ENCODE assay signal across 8 mouse cellular contexts in genomic region chr4:43038567-43039495, GRCm38 (mm10). TPM values are rescaled to one million over a fixed set of nuclear protein-coding genes. Genes with fewer than 3 reads are reported as not detected.
DNase-seq lines count a peak whose midpoint lies in the region; ATAC-seq lines count a peak whose summit lies in the region.

No protein-coding gene starts in this region.

- DNase-seq in heart, adult 11 months: peak; percentile 97
- DNase-seq in heart, adult 8-10 months (ENCODE audit: low spot score): no peak
- DNase-seq in adrenal gland, adult 2 months: peak; percentile 91
- no peak for DNase-seq in intestine, embryonic 14.5 days (ENCODE audit: low spot score)
- no peak for DNase-seq in embryo, embryonic 10.5 days (ENCODE audit: low spot score)

- no peaks in the 10 kb centered on the region for H3K9me3 ChIP-seq in forebrain, embryonic 15.5 days
- no peaks in the 10 kb centered on the region for H3K9me3 ChIP-seq in intestine, embryonic 14.5 days (ENCODE audit: control insufficient read depth, low read length)
- H3K9me3 ChIP-seq in limb, embryonic 15.5 days: no peaks in the 10 kb centered on the region
- no peaks in the 10 kb centered on the region for H3K9me3 ChIP-seq in neural tube, embryonic 12.5 days

- H3K4me3 ChIP-seq in forebrain, embryonic 15.5 days: peak overlapping the region; percentile 81
- H3K4me3 ChIP-seq in intestine, embryonic 14.5 days (ENCODE audit: low read depth, low read length): peak overlapping the region; percentile 64
- peak overlapping the region; percentile 71 for H3K4me3 ChIP-seq in limb, embryonic 15.5 days
- H3K4me3 ChIP-seq in neural tube, embryonic 12.5 days: peak overlapping the region; percentile 76

- no peaks in the 10 kb centered on the region for H3K27me3 ChIP-seq in forebrain, embryonic 15.5 days
- no peaks in the 10 kb centered on the region for H3K27me3 ChIP-seq in intestine, embryonic 14.5 days (replicated peaks; ENCODE audit: control insufficient read depth, insufficient read depth, low read length)
- H3K27me3 ChIP-seq in limb, embryonic 15.5 days: no peaks in the 10 kb centered on the region
- H3K27me3 ChIP-seq in neural tube, embryonic 12.5 days (replicated peaks): no peaks in the 10 kb centered on the region

- peaks cover 30% of the 10 kb centered on the region for H3K36me3 ChIP-seq in forebrain, embryonic 15.5 days
- peaks cover 22% of the 10 kb centered on the region for H3K36me3 ChIP-seq in intestine, embryonic 14.5 days (ENCODE audit: control insufficient read depth, insufficient read depth, low read length)
- H3K36me3 ChIP-seq in limb, embryonic 15.5 days: peaks cover 29% of the 10 kb centered on the region
- peaks cover 34% of the 10 kb centered on the region for H3K36me3 ChIP-seq in neural tube, embryonic 12.5 days

- peaks cover 41% of the 10 kb centered on the region for H3K4me1 ChIP-seq in forebrain, embryonic 15.5 days
- H3K4me1 ChIP-seq in intestine, embryonic 14.5 days (replicated peaks; ENCODE audit: control insufficient read depth, insufficient read depth, low read length): peaks cover 10% of the 10 kb centered on the region
- peaks cover 24% of the 10 kb centered on the region for H3K4me1 ChIP-seq in limb, embryonic 15.5 days
- H3K4me1 ChIP-seq in neural tube, embryonic 12.5 days: peaks cover 39% of the 10 kb centered on the region

- WGBS in forebrain, embryonic 15.5 days: 57% methylated on average over 15 of the region's 15 CpGs
- WGBS in intestine, embryonic 14.5 days: 46% methylated on average over 15 of the region's 15 CpGs
- 47% methylated on average over 15 of the region's 15 CpGs for WGBS in limb, embryonic 15.5 days
- WGBS in neural tube, embryonic 12.5 days: 60% methylated on average over 15 of the region's 15 CpGs

- H3K9ac ChIP-seq in forebrain, embryonic 15.5 days (replicated peaks): peak overlapping the region; percentile 62
- peak overlapping the region; percentile 58 for H3K9ac ChIP-seq in intestine, embryonic 14.5 days (ENCODE audit: low read length)
- H3K9ac ChIP-seq in limb, embryonic 15.5 days: peak overlapping the region; percentile 35; the same call in 1 of the 2 replicates
- H3K9ac ChIP-seq in neural tube, embryonic 12.5 days: peak overlapping the region; percentile 87

- no peak for ATAC-seq in forebrain, embryonic 15.5 days (replicated peaks)
- no peak for ATAC-seq in intestine, embryonic 14.5 days (replicated peaks; ENCODE audit: low FRiP score, low TSS enrichment, low read depth)
- no peak for ATAC-seq in limb, embryonic 15.5 days (ENCODE audit: insufficient number of reproducible peaks, low FRiP score, low TSS enrichment, low read depth)
- no peak for ATAC-seq in neural tube, embryonic 12.5 days (ENCODE audit: low FRiP score, low read depth)

- 0 out of 2 replicates have a peak overlapping the region, but pooled peaks have one; percentile 78 for H3K27ac ChIP-seq in forebrain, embryonic 15.5 days (replicated peaks)
- no peak overlapping the region for H3K27ac ChIP-seq in intestine, embryonic 14.5 days (ENCODE audit: low read depth)
- peak overlapping the region; percentile 88 for H3K27ac ChIP-seq in limb, embryonic 15.5 days
- no peak overlapping the region for H3K27ac ChIP-seq in neural tube, embryonic 12.5 days

- peak overlapping the region; percentile 71 for H3K4me2 ChIP-seq in forebrain, embryonic 15.5 days (replicated peaks)
- H3K4me2 ChIP-seq in intestine, embryonic 14.5 days (ENCODE audit: low read length): peak overlapping the region; percentile 74
- H3K4me2 ChIP-seq in limb, embryonic 15.5 days: peak overlapping the region; percentile 75
- H3K4me2 ChIP-seq in neural tube, embryonic 12.5 days (replicated peaks): peak overlapping the region; percentile 88

RNA-seq across cellular contexts. Expression of gene Fam214b, which starts 7.2 kb away (rescaled TPM):
- 10 to 100 TPM; 25.7 to 34.1 (median 30.1) TPM for total RNA-seq in heart, adult 8-10 months (2022)
- 10 to 100 TPM; 51.5 TPM for total RNA-seq in adrenal gland, adult 2 months (2021)
- polyA plus RNA-seq in adrenal gland, adult 2 months (2012; rRNA removed): 42.1 and 43.5 TPM in 2 replicates
- polyA plus RNA-seq in forebrain, embryonic 15.5 days (2015; fragmentation: Nextera tagmentation; extraction: Ambion mirVana): 44.8 and 45.3 TPM in 2 replicates
- polyA plus RNA-seq in intestine, embryonic 14.5 days (2014; fragmentation: Nextera tagmentation; extraction: Ambion mirVana): 5.1 and 7.1 TPM in 2 replicates
- 14.4 and 14.9 TPM in 2 replicates for polyA plus RNA-seq in limb, embryonic 15.5 days (2015; fragmentation: Nextera tagmentation; extraction: Ambion mirVana)
- 33.8 and 36.2 TPM in 2 replicates for polyA plus RNA-seq in neural tube, embryonic 12.5 days (2016; fragmentation: Nextera tagmentation; extraction: Ambion mirVana)

RNA-seq across cellular contexts. Expression of gene Stoml2, which starts 7.3 kb away (rescaled TPM):
- 100 to 1,000 TPM; 104 to 110 (median 108) TPM for total RNA-seq in heart, adult 8-10 months (2022)
- total RNA-seq in adrenal gland, adult 2 months (2021): 100 to 1,000 TPM; 227 to 252 TPM
- 192 and 291 TPM in 2 replicates for polyA plus RNA-seq in adrenal gland, adult 2 months (2012; rRNA removed)
- 259 and 263 TPM in 2 replicates for polyA plus RNA-seq in forebrain, embryonic 15.5 days (2015; fragmentation: Nextera tagmentation; extraction: Ambion mirVana)
- 332 and 361 TPM in 2 replicates for polyA plus RNA-seq in intestine, embryonic 14.5 days (2014; fragmentation: Nextera tagmentation; extraction: Ambion mirVana)
- polyA plus RNA-seq in limb, embryonic 15.5 days (2015; fragmentation: Nextera tagmentation; extraction: Ambion mirVana): 286 and 303 TPM in 2 replicates
- polyA plus RNA-seq in neural tube, embryonic 12.5 days (2016; fragmentation: Nextera tagmentation; extraction: Ambion mirVana): 251 and 257 TPM in 2 replicates

RNA-seq across cellular contexts. Expression of gene Pigo, which starts 13.2 kb away (rescaled TPM):
- total RNA-seq in heart, adult 8-10 months (2022): 10 to 100 TPM; 19.6 to 27.4 (median 23.6) TPM
- 10 to 100 TPM; 16.5 to 20.2 TPM for total RNA-seq in adrenal gland, adult 2 months (2021)
- 21.3 and 25.4 TPM in 2 replicates for polyA plus RNA-seq in adrenal gland, adult 2 months (2012; rRNA removed)
- 23.2 and 23.8 TPM in 2 replicates for polyA plus RNA-seq in forebrain, embryonic 15.5 days (2015; fragmentation: Nextera tagmentation; extraction: Ambion mirVana)
- 21.7 and 22.6 TPM in 2 replicates for polyA plus RNA-seq in intestine, embryonic 14.5 days (2014; fragmentation: Nextera tagmentation; extraction: Ambion mirVana)
- 22.7 and 23.1 TPM in 2 replicates for polyA plus RNA-seq in limb, embryonic 15.5 days (2015; fragmentation: Nextera tagmentation; extraction: Ambion mirVana)
- 24.5 and 25.2 TPM in 2 replicates for polyA plus RNA-seq in neural tube, embryonic 12.5 days (2016; fragmentation: Nextera tagmentation; extraction: Ambion mirVana)

RNA-seq across cellular contexts. Expression of gene Unc13b, which starts 19.9 kb away (rescaled TPM):
- total RNA-seq in heart, adult 8-10 months (2022): 10 to 100 TPM in 3 of 4 experiments, 1 to 10 TPM in 1; 7.7 to 11.7 (median 10.1) TPM
- total RNA-seq in adrenal gland, adult 2 months (2021): 10 to 100 TPM; 10.6 to 11.1 TPM
- 6.0 and 8.6 TPM in 2 replicates for polyA plus RNA-seq in adrenal gland, adult 2 months (2012; rRNA removed)
- 17.9 and 18.7 TPM in 2 replicates for polyA plus RNA-seq in forebrain, embryonic 15.5 days (2015; fragmentation: Nextera tagmentation; extraction: Ambion mirVana)
- 10.0 and 10.2 TPM in 2 replicates for polyA plus RNA-seq in intestine, embryonic 14.5 days (2014; fragmentation: Nextera tagmentation; extraction: Ambion mirVana)
- polyA plus RNA-seq in limb, embryonic 15.5 days (2015; fragmentation: Nextera tagmentation; extraction: Ambion mirVana): 2.7 and 2.9 TPM in 2 replicates
- polyA plus RNA-seq in neural tube, embryonic 12.5 days (2016; fragmentation: Nextera tagmentation; extraction: Ambion mirVana): 19.1 and 22.4 TPM in 2 replicates

RNA-seq across cellular contexts. Expression of gene Fancg, which starts 28.5 kb away (rescaled TPM):
- total RNA-seq in heart, adult 8-10 months (2022): 1 to 10 TPM; 1.7 to 2.8 (median 2.2) TPM
- 1 to 10 TPM; 7.7 to 8.9 TPM for total RNA-seq in adrenal gland, adult 2 months (2021)
- polyA plus RNA-seq in adrenal gland, adult 2 months (2012; rRNA removed): 10.8 and 13.5 TPM in 2 replicates
- polyA plus RNA-seq in forebrain, embryonic 15.5 days (2015; fragmentation: Nextera tagmentation; extraction: Ambion mirVana): 28.1 and 29.9 TPM in 2 replicates
- 16.6 and 17.8 TPM in 2 replicates for polyA plus RNA-seq in intestine, embryonic 14.5 days (2014; fragmentation: Nextera tagmentation; extraction: Ambion mirVana)
- 20.7 and 26.1 TPM in 2 replicates for polyA plus RNA-seq in limb, embryonic 15.5 days (2015; fragmentation: Nextera tagmentation; extraction: Ambion mirVana)
- polyA plus RNA-seq in neural tube, embryonic 12.5 days (2016; fragmentation: Nextera tagmentation; extraction: Ambion mirVana): 17.4 and 20.9 TPM in 2 replicates

Comparison
In these comparisons a context has a peak if more than half of its experiments do, and no peak if none do; other contexts are left out.
1. DNase-seq: peak in heart, adult 11 months (single experiment) and adrenal gland, adult 2 months (single experiment); none in heart, adult 8-10 months (single experiment), intestine, embryonic 14.5 days (single experiment) and embryo, embryonic 10.5 days (single experiment).
2. H3K27ac ChIP-seq: peak in forebrain, embryonic 15.5 days (single experiment) and limb, embryonic 15.5 days (single experiment); none in intestine, embryonic 14.5 days (single experiment) and neural tube, embryonic 12.5 days (single experiment).
3. H3K9ac ChIP-seq: peak in every context shown above with its lines; median percentile 87 in neural tube, embryonic 12.5 days; 62 in forebrain, embryonic 15.5 days; 58 in intestine, embryonic 14.5 days; 35 in limb, embryonic 15.5 days.
4. Peak in every context shown above with its lines, with median percentiles within 50 percentile points of each other: H3K4me2 ChIP-seq and H3K4me3 ChIP-seq.